Mouse (Mus musculus) kidney, postnatal 14 days (tissue): Measurements from ENCODE around the gene Fam210b.

Experiments
- DNase-seq: peaks from one replicate; pipeline ENCODE4 v3.0.0; 2022; ENCODE audit warnings: mixed read lengths

Gene Fam210b

GRCm38 (mm10) chr2:172353218-172353617, 7.9 kb downstream of the Fam210b start:
- DNase-seq, result no peak

DNA sequence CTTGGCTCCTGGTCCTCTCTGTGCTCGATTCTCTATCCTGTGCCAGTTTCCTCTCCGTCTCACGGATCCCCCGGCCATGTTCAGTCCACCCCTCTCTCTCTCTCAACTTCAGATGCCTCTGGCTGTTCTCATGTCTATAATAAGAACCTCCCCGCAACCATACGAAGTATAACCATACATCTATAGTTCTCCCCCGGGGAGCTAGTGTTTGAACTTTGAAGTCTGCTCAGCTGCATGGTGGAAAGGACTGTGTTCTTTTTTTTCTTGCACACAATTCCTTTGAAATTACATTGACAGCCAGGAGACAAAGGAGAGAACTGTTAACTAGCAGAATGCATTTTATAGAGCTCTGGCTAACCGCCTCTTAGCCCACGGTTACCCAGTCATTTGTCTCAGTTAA, 9.4 kb downstream of the Fam210b start:
- DNase-seq, result no peak

- no peak for DNase-seq
These were observed 10.5 kb downstream of the Fam210b start for GRCm38 (mm10) chr2:172355833-172356232.

DNA sequence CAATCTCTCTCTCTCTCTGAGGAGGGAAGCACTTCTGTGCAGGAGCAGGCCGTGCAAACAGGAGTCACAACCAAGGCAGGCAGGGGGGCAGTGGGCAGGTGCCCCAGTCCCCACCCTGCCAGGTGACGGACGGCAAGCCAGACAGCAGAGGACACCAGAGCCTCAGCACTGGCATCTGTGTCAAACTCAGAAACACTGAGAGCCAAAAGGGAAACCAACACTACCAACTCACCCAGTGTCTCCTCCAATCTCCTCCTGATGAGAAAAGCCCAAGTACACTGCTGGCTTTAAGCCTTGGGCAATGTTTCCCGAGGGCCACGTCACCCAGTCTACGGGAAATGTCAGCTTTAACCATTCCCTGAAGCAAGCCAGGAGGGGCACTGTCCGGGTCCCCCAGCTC, 17.8 kb downstream of the Fam210b start:
- DNase-seq, result no peak

GRCm38 (mm10) chr2:172370411-172371223, 25.3 kb downstream of the Fam210b start, which contains the start of the genes Aurka and Cstf1:
Gene Aurka, minus strand, starts transcription at chr2:172370535.
Gene Cstf1, plus strand, starts transcription at chr2:172370681.
- DNase-seq, result peak; percentile 97

DNA sequence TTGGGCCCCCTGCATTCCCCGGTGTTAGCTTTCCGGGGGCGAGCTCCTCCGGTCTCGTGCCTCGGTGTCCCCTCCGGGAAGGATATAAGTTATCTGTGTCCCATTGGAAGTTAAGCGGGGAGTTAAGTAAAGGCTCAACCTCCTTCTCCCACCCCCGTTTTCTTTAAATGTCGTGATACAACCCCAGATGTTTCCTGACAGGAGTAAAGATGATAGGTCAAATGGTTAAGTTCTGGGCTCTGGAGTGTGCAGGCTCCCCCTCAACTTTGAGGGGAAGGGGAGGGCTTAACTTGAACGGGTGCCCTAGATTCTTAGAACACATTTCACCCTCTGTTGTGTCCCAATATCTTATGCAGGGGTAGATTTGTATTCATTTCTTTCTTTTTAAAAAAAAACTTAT, 25.9 kb downstream of the Fam210b start:
- no peak for DNase-seq

DNA sequence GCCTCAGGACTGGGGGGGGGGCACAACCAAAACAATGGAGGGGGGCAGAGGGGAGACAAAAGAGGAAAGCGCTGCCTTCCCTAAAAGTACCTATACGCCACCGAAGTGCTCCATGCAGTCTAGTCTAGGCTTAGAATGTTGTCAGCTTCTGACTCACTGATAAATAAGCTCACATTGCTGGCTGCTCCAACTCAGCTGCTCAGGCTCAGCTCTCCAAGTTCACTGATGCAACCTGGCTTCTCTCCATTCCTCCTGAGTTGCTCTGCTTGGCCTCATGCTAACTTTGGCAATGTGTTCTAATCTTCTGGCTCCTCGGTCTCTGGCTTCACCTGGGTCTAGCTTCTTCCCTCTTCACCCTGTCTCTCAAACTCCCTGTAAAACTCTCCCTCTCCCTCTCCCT, 31.2 kb downstream of the Fam210b start:
- DNase-seq, result no peak

DNA sequence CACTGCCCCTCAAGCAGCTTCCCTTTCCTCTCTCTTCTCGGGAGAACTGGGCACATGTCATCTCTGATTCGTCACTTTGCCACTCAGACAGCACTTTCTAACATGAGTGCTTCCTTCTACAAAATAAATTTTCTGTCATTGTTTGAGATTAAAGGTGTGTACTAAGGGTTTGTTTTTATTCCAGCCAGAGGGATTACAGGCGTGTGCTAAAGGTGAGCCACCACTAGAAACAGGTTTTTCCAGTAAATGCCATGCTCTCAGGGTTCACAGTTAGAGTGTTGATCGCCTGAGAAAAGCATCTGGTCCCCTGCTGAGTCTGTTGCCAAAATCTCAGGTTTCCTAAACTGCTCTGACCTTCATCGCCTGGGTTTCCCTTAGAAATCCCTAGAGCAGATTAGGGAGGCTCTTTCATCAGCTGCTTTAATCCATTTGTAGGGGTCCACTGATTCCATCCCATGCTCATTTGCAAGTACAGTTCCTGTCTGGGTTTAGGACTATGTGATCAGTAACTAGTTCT, 31.7 kb downstream of the Fam210b start:
- DNase-seq, result no peak

DNA sequence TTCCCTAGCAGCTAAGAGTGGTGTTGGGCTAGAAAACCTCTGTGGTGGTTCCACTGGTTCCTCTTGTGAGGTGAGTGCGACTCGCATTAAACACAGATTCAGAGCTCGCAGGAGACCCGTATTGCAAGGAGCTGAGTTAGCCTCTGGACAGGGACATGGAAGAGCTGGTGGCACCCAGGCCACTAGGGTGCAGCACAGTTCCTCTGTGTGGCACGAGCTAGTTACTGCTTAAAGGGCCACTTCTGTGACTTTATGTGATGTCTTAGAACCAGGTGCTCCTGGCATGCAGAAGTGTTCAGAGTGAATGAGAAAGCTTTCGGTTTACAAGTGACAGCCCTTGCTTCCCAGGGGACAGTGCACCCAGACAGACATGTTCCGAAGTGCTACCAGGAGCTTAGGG, 33.0 kb downstream of the Fam210b start:
- peak; percentile 43 for DNase-seq

- no peak for DNase-seq
These were observed 35.1 kb downstream of the Fam210b start for GRCm38 (mm10) chr2:172380513-172380912.

DNA sequence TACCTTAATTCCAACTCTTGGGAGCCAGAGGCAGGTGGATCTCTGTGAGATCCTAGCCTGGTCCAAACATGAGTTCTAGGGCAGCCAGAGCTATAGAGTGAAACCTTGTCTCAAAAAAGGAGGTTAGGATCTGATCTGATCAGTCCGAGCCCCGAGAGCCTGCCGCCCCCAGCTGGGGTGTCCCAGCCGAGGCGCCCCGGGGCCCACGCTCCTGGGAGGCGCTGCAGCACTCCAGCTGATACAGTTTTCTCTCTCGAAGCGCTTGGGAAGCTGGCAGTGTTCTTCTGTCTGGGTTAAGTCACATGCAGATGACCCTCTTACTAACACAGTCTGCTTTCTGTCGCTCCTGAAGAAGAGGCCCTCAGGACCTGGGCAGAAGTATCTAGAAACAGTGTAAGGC, 36.0 kb downstream of the Fam210b start:
- DNase-seq, result no peak

DNA sequence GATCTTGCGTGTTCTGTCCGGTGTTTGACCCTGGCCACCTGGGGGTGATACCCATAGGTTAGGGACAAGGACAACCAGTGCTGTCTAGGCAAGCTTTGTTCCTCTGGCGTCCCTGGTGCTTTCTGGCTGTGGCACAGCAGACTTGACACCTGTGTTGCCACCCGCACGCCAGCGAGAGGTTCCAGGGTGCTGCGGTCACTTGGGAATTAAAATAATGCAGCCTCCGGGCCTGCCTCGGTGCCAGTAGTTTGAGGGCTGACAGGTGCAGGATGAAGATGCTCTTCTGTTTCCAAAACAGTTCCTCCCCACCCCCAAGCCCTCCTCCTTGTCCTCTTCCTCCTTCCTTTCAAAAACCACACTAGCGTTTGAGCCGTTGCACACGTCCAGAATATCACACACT, 36.5 kb downstream of the Fam210b start:
- DNase-seq, result no peak

- no peak for DNase-seq
These were observed 39.4 kb downstream of the Fam210b start for GRCm38 (mm10) chr2:172384715-172385114.

DNA sequence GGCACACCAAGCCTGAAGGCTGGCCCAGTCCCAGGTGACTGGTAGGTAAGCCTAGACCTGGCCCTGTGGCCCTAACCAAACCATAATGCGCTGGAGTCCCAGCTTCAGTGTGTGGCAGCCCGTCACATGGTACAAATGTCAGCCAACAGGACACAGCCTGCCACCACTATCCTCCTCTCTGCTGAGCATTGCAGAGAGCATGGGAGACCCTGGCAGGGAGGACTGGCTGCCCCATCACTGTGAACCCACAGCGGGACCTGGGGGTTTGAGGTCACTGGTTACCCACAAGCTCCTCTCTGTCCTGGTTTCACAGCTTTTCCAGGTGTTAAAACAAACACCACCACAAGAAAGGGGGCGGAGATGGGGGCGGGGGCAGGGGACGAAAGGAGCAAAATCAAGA, 45.0 kb downstream of the Fam210b start:
- no peak for DNase-seq

GRCm38 (mm10) chr2:172392041-172392521, 46.7 kb downstream of the Fam210b start:
- DNase-seq, result no peak

DNA sequence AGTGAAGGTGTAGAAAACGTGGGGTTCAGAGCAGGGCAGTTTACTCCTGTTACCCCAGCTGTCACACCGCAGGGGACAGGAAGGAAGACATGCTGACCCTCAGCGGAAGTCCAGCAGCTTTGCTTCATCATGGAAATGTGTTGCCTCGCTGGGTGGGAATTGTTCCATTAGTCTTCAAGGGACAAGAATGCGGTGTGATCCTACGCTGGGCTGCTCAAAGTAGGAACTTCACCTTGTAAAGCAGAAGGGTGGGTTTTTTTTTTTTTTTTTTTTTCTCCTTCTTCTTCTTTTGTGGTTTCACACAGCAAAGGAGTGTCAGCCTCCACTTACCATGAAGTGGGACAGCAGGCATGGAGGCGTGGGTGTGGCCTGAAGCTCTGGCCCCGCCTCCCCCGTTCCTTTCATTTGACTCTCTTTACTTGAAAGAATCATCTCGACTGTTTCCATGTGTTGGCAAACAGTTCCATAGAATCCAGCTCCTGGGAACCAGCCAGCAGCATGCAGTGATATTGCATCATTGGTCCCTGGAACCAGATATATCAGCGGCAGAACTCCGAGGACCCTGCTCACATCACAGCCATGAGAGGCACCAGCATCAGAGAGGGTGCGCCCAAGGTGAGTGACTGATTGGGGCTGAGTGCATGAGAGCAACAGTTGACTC, 48.2 kb downstream of the Fam210b start, which contains the start of gene Cass4:
Gene Cass4, plus strand, starts transcription at position 404 of the 661 bp plus-strand sequence.
- no peak for DNase-seq

GRCm38 (mm10) chr2:172394052-172394392, 48.7 kb downstream of the Fam210b start:
- DNase-seq, result no peak

DNA sequence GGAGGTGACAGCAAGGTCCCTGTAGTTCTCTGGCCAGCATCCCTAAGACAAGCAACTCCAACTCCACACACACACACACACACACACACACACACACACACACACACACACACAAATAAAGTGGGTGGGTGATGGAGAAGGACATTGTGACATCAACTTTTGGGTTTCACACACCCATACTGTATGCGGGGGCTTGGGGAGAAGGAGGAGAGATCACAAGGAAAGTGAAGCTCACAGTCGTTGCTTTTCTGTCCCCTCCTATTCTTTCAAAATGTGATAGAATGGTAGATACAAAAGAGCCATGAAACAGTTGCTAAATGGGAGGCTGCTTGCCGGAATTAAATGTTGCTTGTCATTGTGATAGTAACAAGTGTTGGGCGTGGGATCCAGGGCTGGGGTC, 49.3 kb downstream of the Fam210b start:
- DNase-seq, result no peak

GRCm38 (mm10) chr2:172395961-172396360, 50.6 kb downstream of the Fam210b start:
- DNase-seq, result no peak

DNA sequence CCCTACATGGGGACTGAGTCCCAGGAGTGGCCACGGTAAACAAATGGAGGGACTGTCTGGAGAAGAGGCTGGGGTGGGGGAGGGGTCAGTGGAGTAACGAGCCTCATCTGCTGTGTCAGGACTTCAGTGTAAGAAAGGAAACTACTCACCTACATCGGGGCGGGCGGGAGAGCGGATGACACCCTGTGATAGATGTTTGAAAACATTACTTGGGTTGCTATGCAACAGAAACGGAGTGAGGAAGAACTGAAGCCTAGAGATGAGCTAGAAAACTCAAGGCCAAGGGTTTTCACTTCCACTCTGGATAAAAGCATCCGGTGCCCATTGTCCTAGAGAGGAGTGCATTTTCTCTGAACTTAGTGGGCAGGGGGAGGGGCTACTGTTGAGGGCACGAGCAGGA, 54.5 kb downstream of the Fam210b start:
- no peak for DNase-seq

- DNase-seq, result no peak
These were observed 55.9 kb downstream of the Fam210b start for GRCm38 (mm10) chr2:172401116-172401825.

DNA sequence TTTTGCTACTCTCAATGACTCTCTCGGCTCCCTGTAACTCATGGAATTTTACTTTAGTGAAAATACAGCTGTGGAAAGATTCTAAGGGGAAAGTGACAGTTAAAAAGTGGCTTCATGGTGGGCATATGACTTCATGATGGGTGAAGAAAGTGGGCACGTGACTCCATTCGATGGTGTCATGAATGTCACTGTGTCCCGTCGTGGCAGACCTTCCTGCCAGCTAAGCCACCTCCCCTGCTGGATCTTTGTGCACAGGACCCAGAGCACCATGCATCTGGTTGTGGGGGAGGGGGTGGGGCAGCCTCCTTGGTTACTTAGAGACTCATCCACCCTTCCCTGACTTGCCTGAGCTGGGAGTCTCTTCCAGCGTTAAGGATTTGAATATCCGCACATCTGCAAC, 58.9 kb downstream of the Fam210b start:
- no peak for DNase-seq

DNA sequence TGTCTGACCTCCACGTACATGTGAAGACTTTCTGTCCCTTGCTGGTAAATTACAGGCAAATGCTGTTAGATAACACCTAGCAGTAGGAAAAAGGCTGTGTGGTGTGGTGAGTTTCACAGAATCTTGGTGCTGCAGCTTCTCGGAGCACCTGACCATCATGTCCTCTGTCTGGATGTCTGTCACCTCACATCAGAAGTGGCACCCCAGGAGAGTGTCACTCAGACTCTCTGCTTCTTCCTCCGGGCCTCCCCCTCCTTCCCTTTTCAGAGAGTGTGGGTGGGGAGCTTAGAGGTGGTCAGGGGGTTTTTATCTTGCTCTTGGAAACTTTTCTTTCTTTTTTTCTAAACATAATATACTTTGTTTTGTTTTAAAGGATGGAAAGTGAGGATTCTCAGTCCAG, 59.6 kb downstream of the Fam210b start:
- DNase-seq, result no peak
